Mouse (Mus musculus) hindbrain, embryonic 14.5 days (tissue): ENCODE results near the gene Mepce. TPM values are rescaled to one million over a fixed set of nuclear protein-coding genes. Genes with fewer than 3 reads are reported as not detected.

Experiments used
- ATAC-seq: fragments of 200-750 bp; cut with Nextera tagmentation; 2 replicates; pipeline ENCODE4 v1.8.0; 2017; ENCODE audit warnings: moderate number of reproducible peaks, mild to moderate bottlenecking, moderate TSS enrichment, moderate library complexity; ENCODE audit not compliant: low FRiP score
- DNase-seq: peaks from one replicate; pipeline ENCODE4 v3.0.0-alpha.2; 2015; ENCODE audit warnings: low spot score
- H3K27ac ChIP-seq: fragments of 300-500 bp; sonication (generic); 2 replicates; pipeline ENCODE4 v1.5.1; 2014; ENCODE audit warnings: mild to moderate bottlenecking, moderate library complexity
- H3K27me3 ChIP-seq: fragments of 300-500 bp; sonication (generic); 2 replicates; pipeline ENCODE4 v1.6.1; 2014; ENCODE audit warnings: mild to moderate bottlenecking, low read length, mixed read lengths; ENCODE audit not compliant: control insufficient read depth, insufficient read depth
- H3K36me3 ChIP-seq: fragments of 300-500 bp; sonication (generic); replicated peaks from 2 replicates; pipeline ENCODE4 v1.6.1; 2014; ENCODE audit not compliant: control insufficient read depth, insufficient read depth
- H3K4me1 ChIP-seq: fragments of 300-500 bp; sonication (generic); replicated peaks from 2 replicates; pipeline ENCODE4 v1.6.1; 2014; ENCODE audit warnings: antibody characterized with exemption, low read length, mixed read lengths; ENCODE audit not compliant: control insufficient read depth, insufficient read depth
- H3K4me2 ChIP-seq: fragments of 300-500 bp; sonication (generic); replicated peaks from 2 replicates; pipeline ENCODE4 v1.6.1; 2014; ENCODE audit warnings: mild to moderate bottlenecking, moderate library complexity
- H3K4me3 ChIP-seq: fragments of 300-500 bp; sonication (generic); replicated peaks from 2 replicates; pipeline ENCODE4 v1.5.1; 2014; ENCODE audit warnings: mild to moderate bottlenecking, low read length
- H3K9ac ChIP-seq: fragments of 300-500 bp; sonication (generic); 2 replicates; pipeline ENCODE4 v1.6.1; 2014
- H3K9me3 ChIP-seq: fragments of 300-500 bp; sonication (generic); 2 replicates; pipeline ENCODE4 v1.6.1; 2016; ENCODE audit warnings: low read length; ENCODE audit not compliant: control insufficient read depth
- WGBS: fragments of 180-500 bp; shearing (Covaris S2); extraction: QIAGEN DNeasy Blood & Tissue Kit; methylation state at CpG from one replicate; pipeline ENCODE4 v1.1.7; 2014; 5-methylcytosine and 5-hydroxymethylcytosine counted together
- polyA plus RNA-seq: library from polyadenylated mRNA; unstranded; fragments of >200 nt; fragmentation: Nextera tagmentation; extraction: Ambion mirVana; gene quantifications from 2 replicates; pipeline ENCODE4 v1.2.1, GENCODE M21; 2014

Gene Mepce
- polyA plus RNA-seq, 1 experiment from 2014 or later: 11.0 TPM

- H3K36me3 ChIP-seq: no peaks in the 10 kb centered on the region
- H3K27me3 ChIP-seq: no peaks in the 10 kb centered on the region
- H3K9me3 ChIP-seq: no peaks in the 10 kb centered on the region
- 86% methylated on average over 3 of the region's 3 CpGs for WGBS
- H3K4me3 ChIP-seq: no peak overlapping the region
- H3K9ac ChIP-seq: no peak overlapping the region
- ATAC-seq (no peak), DNase-seq (no peak)
- H3K4me1 ChIP-seq: no peaks in the 10 kb centered on the region
- H3K27ac ChIP-seq: no peak overlapping the region
- no peak overlapping the region for H3K4me2 ChIP-seq
Observed at GRCm38 (mm10) chr5:137800917-137801316, 13.5 kb upstream of the Mepce start.

- no peak overlapping the region for H3K27ac ChIP-seq
- WGBS: 87% methylated on average over 3 of the region's 3 CpGs
- no peak overlapping the region for H3K4me2 ChIP-seq
- no peaks in the 10 kb centered on the region for H3K9me3 ChIP-seq
- H3K4me1 ChIP-seq: no peaks in the 10 kb centered on the region
- DNase-seq (no peak), ATAC-seq (no peak)
- H3K27me3 ChIP-seq: no peaks in the 10 kb centered on the region
- no peaks in the 10 kb centered on the region for H3K36me3 ChIP-seq
- H3K4me3 ChIP-seq: no peak overlapping the region
- no peak overlapping the region for H3K9ac ChIP-seq
Observed at GRCm38 (mm10) chr5:137796606-137797005, 9.2 kb upstream of the Mepce start.

GRCm38 (mm10) chr5:137791553-137791952 is 4.1 kb upstream of the Mepce start:
- Histone ChIP-seq H3K27me3 (no peaks in the 10 kb centered on the region), H3K4me2 (no peak overlapping the region), H3K27ac (no peak overlapping the region), H3K9ac (no peak overlapping the region), H3K4me3 (no peak overlapping the region), H3K9me3 (no peaks in the 10 kb centered on the region), H3K36me3 (no peaks in the 10 kb centered on the region), H3K4me1 (no peaks in the 10 kb centered on the region; the same call in 1 of the 2 replicates)
- DNase-seq (peak; percentile 32), ATAC-seq (no peak)

GRCm38 (mm10) chr5:137788946-137789531 is 1.6 kb upstream of the Mepce start:
- DNase-seq (no peak), ATAC-seq (no peak)
- Histone ChIP-seq H3K27me3 (no peaks in the 10 kb centered on the region), H3K4me1 (peaks cover 13% of the 10 kb centered on the region), H3K4me2 (no peak overlapping the region), H3K36me3 (peaks cover 5% of the 10 kb centered on the region), H3K9ac (no peak overlapping the region), H3K9me3 (no peaks in the 10 kb centered on the region), H3K27ac (no peak overlapping the region), H3K4me3 (no peak overlapping the region)
- WGBS: 94% methylated on average over 2 of the region's 2 CpGs

- Histone ChIP-seq H3K27me3 (no peaks in the 10 kb centered on the region), H3K4me2 (peak overlapping the region; percentile 71), H3K4me3 (peak overlapping the region; percentile 71), H3K9me3 (no peaks in the 10 kb centered on the region), H3K27ac (no peak overlapping the region), H3K9ac (no peak overlapping the region), H3K36me3 (peaks cover 14% of the 10 kb centered on the region), H3K4me1 (peaks cover 21% of the 10 kb centered on the region)
- ATAC-seq (no peak), DNase-seq (no peak)
- WGBS: 75% methylated on average over 24 of the region's 24 CpGs
Observed at GRCm38 (mm10) chr5:137788171-137788570, 716 bp upstream of the Mepce start.

GRCm38 (mm10) chr5:137786109-137786942 is 1.1 kb downstream of the Mepce start:
- H3K27ac ChIP-seq: peak overlapping the region; percentile 97
- H3K4me3 ChIP-seq: peak overlapping the region; percentile 71
- H3K4me2 ChIP-seq: peak overlapping the region; percentile 81
- no peaks in the 10 kb centered on the region for H3K9me3 ChIP-seq
- peaks cover 24% of the 10 kb centered on the region for H3K4me1 ChIP-seq
- peak overlapping the region; percentile 86 for H3K9ac ChIP-seq
- WGBS: under 1% methylated on average over 78 of the region's 79 CpGs
- ATAC-seq (peak; percentile 87), DNase-seq (peak; percentile 100)
- peaks cover 33% of the 10 kb centered on the region for H3K36me3 ChIP-seq
- no peaks in the 10 kb centered on the region for H3K27me3 ChIP-seq

GRCm38 (mm10) chr5:137785164-137786031 is 2.1 kb downstream of the Mepce start:
- peaks cover 26% of the 10 kb centered on the region for H3K4me1 ChIP-seq
- peak; percentile 33 for DNase-seq
- peak overlapping the region; percentile 86 for H3K9ac ChIP-seq
- whole genome bisulfite sequencing: 3% methylated on average over 62 of the region's 62 CpGs
- no peaks in the 10 kb centered on the region for H3K27me3 ChIP-seq
- peak overlapping the region; percentile 71 for H3K4me3 ChIP-seq
- H3K36me3 ChIP-seq: peaks cover 40% of the 10 kb centered on the region
- H3K27ac ChIP-seq: peak overlapping the region; percentile 97
- H3K4me2 ChIP-seq: peak overlapping the region; percentile 81
- no peaks in the 10 kb centered on the region for H3K9me3 ChIP-seq
- 0 out of 2 replicates have a peak, but pooled peaks have one; percentile 2 for ATAC-seq

GRCm38 (mm10) chr5:137784546-137784945 is 2.9 kb downstream of the Mepce start:
- Histone ChIP-seq H3K4me1 (peaks cover 35% of the 10 kb centered on the region), H3K4me2 (peak overlapping the region; percentile 81), H3K27ac (no peak overlapping the region), H3K9ac (peak overlapping the region; percentile 86), H3K36me3 (peaks cover 45% of the 10 kb centered on the region), H3K27me3 (no peaks in the 10 kb centered on the region), H3K4me3 (peak overlapping the region; percentile 71), H3K9me3 (no peaks in the 10 kb centered on the region)
- DNase-seq (no peak), ATAC-seq (no peak)
- 88% methylated on average over 14 of the region's 14 CpGs for WGBS
